Mouse (Mus musculus) cerebellum, adult (tissue): Measurements from ENCODE around the gene Ncf1.

ENCODE experiments used
- ATAC-seq: cut with Nextera tagmentation; 2 replicates; pipeline ENCODE4 v1.9.2; 2017; ENCODE audit warnings: mild to moderate bottlenecking, moderate library complexity, mixed read lengths; ENCODE audit not compliant: insufficient number of reproducible peaks, low FRiP score, low TSS enrichment

Gene Ncf1

GRCm38 (mm10) chr5:134229391-134229790 is at the start of gene Ncf1:
Ncf1 (minus strand) TSS chr5:134229625.
- no peak for ATAC-seq

- no peak for ATAC-seq
These were observed 47.7 kb upstream of the Ncf1 start for GRCm38 (mm10) chr5:134277109-134277508.

- ATAC-seq = no peak
These were observed 46.1 kb upstream of the Ncf1 start for GRCm38 (mm10) chr5:134275556-134275955.

GRCm38 (mm10) chr5:134275021-134275420 is 45.6 kb upstream of the Ncf1 start:
- ATAC-seq = no peak

- ATAC-seq = no peak
These were observed 44.3 kb upstream of the Ncf1 start for GRCm38 (mm10) chr5:134273761-134274160.

- no peak for ATAC-seq
These were observed 43.3 kb upstream of the Ncf1 start for GRCm38 (mm10) chr5:134272761-134273160.

- no peak for ATAC-seq
These were observed 42.0 kb upstream of the Ncf1 start for GRCm38 (mm10) chr5:134271421-134271820.

GRCm38 (mm10) chr5:134270566-134270965 is 41.1 kb upstream of the Ncf1 start:
- no peak for ATAC-seq

- ATAC-seq = no peak
These were observed 40.3 kb upstream of the Ncf1 start for GRCm38 (mm10) chr5:134269751-134270150.

GRCm38 (mm10) chr5:134268751-134269150 is 39.3 kb upstream of the Ncf1 start:
- no peak for ATAC-seq

GRCm38 (mm10) chr5:134266404-134266803 is 37.0 kb upstream of the Ncf1 start:
- no peak for ATAC-seq

GRCm38 (mm10) chr5:134265890-134266289 is 36.5 kb upstream of the Ncf1 start:
- ATAC-seq = no peak

GRCm38 (mm10) chr5:134260001-134260636 is 30.7 kb upstream of the Ncf1 start:
- no peak for ATAC-seq

- no peak for ATAC-seq
These were observed 29.5 kb upstream of the Ncf1 start for GRCm38 (mm10) chr5:134258934-134259333.

- no peak for ATAC-seq
These were observed 29.0 kb upstream of the Ncf1 start for GRCm38 (mm10) chr5:134258395-134258794.

GRCm38 (mm10) chr5:134257349-134258031 is 28.1 kb upstream of the Ncf1 start:
- ATAC-seq = no peak

GRCm38 (mm10) chr5:134255294-134255693 is 25.9 kb upstream of the Ncf1 start:
- ATAC-seq = no peak

- no peak for ATAC-seq
These were observed 24.4 kb upstream of the Ncf1 start for GRCm38 (mm10) chr5:134253806-134254205.

- ATAC-seq = no peak
These were observed 21.7 kb upstream of the Ncf1 start for GRCm38 (mm10) chr5:134251083-134251482.

GRCm38 (mm10) chr5:134250601-134251000 is 21.2 kb upstream of the Ncf1 start:
- no peak for ATAC-seq

- ATAC-seq = no peak
These were observed 19.8 kb upstream of the Ncf1 start for GRCm38 (mm10) chr5:134249245-134249649.

- no peak for ATAC-seq
These were observed 19.3 kb upstream of the Ncf1 start for GRCm38 (mm10) chr5:134248608-134249244.
